Mouse (Mus musculus) lung, embryonic 14.5 days (tissue): ENCODE data around the gene Fam213b. TPM values are rescaled to one million over a fixed set of nuclear protein-coding genes. Genes with fewer than 3 reads are reported as not detected.

Experiments
- ATAC-seq: fragments of 200-750 bp; cut with Nextera tagmentation; 2 replicates; pipeline ENCODE4 v1.8.0; 2017; ENCODE audit warnings: mild to moderate bottlenecking, moderate TSS enrichment, moderate library complexity; ENCODE audit not compliant: insufficient read depth
- DNase-seq: peaks from one replicate; pipeline ENCODE4 v3.0.0-alpha.2; 2015
- H3K27ac ChIP-seq: fragments of 300-500 bp; sonication (generic); 2 replicates; pipeline ENCODE4 v1.5.1; 2014; ENCODE audit warnings: low read depth, mild to moderate bottlenecking, moderate library complexity
- H3K27me3 ChIP-seq: fragments of 300-500 bp; sonication (generic); 2 replicates; pipeline ENCODE4 v1.6.1; 2014; ENCODE audit warnings: low read length, control low read depth; ENCODE audit not compliant: insufficient read depth
- H3K36me3 ChIP-seq: fragments of 300-500 bp; sonication (generic); 2 replicates; pipeline ENCODE4 v1.6.1; 2014; ENCODE audit warnings: control low read depth; ENCODE audit not compliant: insufficient read depth
- H3K4me1 ChIP-seq: fragments of 300-500 bp; sonication (generic); 2 replicates; pipeline ENCODE4 v1.6.1; 2014; ENCODE audit warnings: antibody characterized with exemption, control low read depth; ENCODE audit not compliant: insufficient read depth
- H3K4me2 ChIP-seq: fragments of 300-500 bp; sonication (generic); 2 replicates; pipeline ENCODE4 v1.6.1; 2014; ENCODE audit warnings: mild to moderate bottlenecking
- H3K4me3 ChIP-seq: fragments of 300-500 bp; sonication (generic); 2 replicates; pipeline ENCODE4 v1.5.1; 2014; ENCODE audit warnings: low read depth, low read length
- H3K9ac ChIP-seq: fragments of 300-500 bp; sonication (generic); 2 replicates; pipeline ENCODE4 v1.6.1; 2014
- H3K9me3 ChIP-seq: fragments of 300-500 bp; sonication (generic); 2 replicates; pipeline ENCODE4 v1.6.1; 2016; ENCODE audit warnings: low read depth, low read length, control low read depth
- CTCF ChIP-seq: IDR thresholded peaks from 2 replicates; pipeline ENCODE4 v1.5.1; 2016; ENCODE audit warnings: antibody characterized with exemption, low read depth
- WGBS: fragments of 180-500 bp; shearing (Covaris S2); extraction: QIAGEN DNeasy Blood & Tissue Kit; methylation state at CpG from one replicate; pipeline ENCODE4 v1.1.7; 2014; 5-methylcytosine and 5-hydroxymethylcytosine counted together
- polyA plus RNA-seq: library from polyadenylated mRNA; unstranded; fragments of >200 nt; fragmentation: Nextera tagmentation; extraction: Ambion mirVana; gene quantifications from 2 replicates; pipeline ENCODE4 v1.2.1, GENCODE M21; 2014

The Fam213b gene
- polyA plus RNA-seq, 1 experiment from 2014 or later: 39.9 TPM

DNA sequence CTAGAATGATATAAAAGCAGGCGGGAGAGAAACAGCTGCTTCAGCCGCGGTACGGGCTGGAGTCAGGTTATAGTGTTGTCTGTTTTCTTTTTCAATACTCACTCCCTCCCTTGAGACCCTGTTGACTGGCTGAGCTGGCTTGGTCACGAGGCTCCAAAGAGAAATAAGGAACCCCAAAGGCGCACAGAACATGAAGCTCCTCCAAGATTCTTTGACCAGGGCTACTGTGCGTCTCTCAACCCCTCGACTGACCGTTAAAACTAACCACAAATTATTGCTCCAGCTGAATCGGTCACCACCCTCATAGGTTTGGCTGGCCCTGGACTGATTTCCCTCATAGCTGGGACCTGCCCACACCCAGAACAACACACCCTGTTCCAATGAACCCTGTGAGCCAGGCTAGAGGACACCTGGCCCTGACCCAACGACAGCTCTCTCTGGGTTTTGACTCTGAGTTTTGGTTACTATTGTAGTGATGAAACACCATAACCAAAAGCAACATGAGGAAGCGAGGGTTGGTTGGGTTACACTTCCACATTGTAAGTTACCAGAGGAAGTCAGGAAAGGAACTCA is 30.2 kb upstream of the Fam213b start:
- WGBS: 74% methylated on average over 12 of the region's 12 CpGs
- Histone ChIP-seq H3K27me3 (no peaks in the 10 kb centered on the region), H3K9me3 (no peaks in the 10 kb centered on the region), H3K9ac (no peak overlapping the region), H3K4me3 (no peak overlapping the region), H3K4me1 (peaks cover 5% of the 10 kb centered on the region), H3K36me3 (no peaks in the 10 kb centered on the region), H3K4me2 (peak overlapping the region; percentile 50; the same call in 1 of the 2 replicates), H3K27ac (0 out of 2 replicates have a peak overlapping the region, but pooled peaks have one; percentile 21)
- ATAC-seq: 0 out of 2 replicates have a peak, but pooled peaks have one; percentile 22
- no peak for DNase-seq
- TF ChIP-seq CTCF: no peak

DNA sequence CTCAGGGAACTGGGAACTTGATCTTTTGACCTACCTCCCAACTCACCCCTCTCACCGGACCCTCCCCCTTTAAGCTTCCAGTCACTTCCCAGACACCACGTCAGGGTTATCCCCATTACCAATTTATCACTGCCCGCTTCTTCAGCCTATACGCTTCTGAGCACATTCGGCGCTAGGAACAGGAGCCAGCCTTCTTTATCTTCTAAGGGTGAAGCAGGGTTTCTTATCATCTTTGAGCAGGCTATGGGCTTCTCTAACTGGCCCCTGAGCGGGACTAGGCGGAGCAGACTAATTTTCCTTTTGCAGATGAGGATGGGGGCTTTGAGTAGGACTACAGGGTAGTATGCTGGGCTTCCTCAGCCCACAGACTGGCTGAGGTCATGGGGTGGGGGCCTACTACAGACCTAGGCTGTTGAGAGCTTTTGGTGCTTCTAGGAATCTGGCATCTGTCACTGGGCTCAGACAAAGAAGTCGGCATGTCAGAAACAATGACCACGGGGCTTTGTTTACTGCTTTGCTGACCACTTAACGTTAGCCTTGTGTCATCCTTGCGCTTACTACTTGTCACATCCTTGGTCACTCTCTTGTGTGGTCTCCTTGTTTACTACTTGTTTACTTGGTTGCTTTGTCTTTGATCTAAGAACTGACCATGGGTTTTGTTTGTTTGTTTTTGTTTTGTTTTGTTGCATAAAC is 29.6 kb upstream of the Fam213b start, which contains the start of gene Tnfrsf14:
Gene Tnfrsf14 (minus strand): TSS at position 169 of the 693 bp plus-strand sequence.
- Histone ChIP-seq H3K4me3 (peak within 1 kb of the TSS; percentile 27), H3K27ac (peak within 1 kb of the TSS; percentile 63)
- no peak for DNase-seq

DNA sequence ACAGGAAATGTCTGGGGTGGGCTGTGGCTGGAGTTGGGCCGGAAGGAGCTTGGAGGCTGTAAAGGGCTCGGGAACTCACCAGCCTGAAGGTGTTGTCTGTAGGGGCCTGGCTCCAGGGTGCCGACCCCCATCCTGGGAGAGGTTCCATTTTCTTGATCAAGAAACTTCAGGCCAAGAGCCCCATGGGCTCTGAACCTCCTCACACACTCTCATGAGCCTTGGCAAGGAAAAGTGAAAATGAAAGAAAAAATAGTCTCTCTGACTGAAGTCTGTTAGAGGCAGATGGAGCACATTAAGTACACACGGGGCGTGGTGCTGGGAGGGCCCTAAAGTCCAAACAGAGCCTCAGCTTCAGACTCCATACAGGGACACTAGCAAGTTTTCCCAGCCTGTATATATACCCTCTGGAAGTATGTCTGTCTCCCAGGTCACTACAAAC is 29.0 kb upstream of the Fam213b start:
- peak; percentile 64 for DNase-seq
- peaks cover 5% of the 10 kb centered on the region for H3K4me1 ChIP-seq
- no peaks in the 10 kb centered on the region for H3K36me3 ChIP-seq
- no peak for TF ChIP-seq CTCF
- H3K4me3 ChIP-seq: peak overlapping the region; percentile 27
- 16% methylated on average over 5 of the region's 5 CpGs for WGBS
- H3K4me2 ChIP-seq: peak overlapping the region; percentile 50
- ATAC-seq: peak; percentile 68
- no peaks in the 10 kb centered on the region for H3K9me3 ChIP-seq
- H3K27ac ChIP-seq: peak overlapping the region; percentile 21
- peak overlapping the region; percentile 47 for H3K9ac ChIP-seq
- H3K27me3 ChIP-seq: no peaks in the 10 kb centered on the region

More for the DNA sequence above, 29.6 kb upstream of the Fam213b start, which contains the start of gene Tnfrsf14:
- no peaks in the 10 kb centered on the region for H3K9me3 ChIP-seq
- no peak for TF ChIP-seq CTCF
- ATAC-seq: peak; percentile 60; the same call in 1 of the 2 replicates
- peaks cover 5% of the 10 kb centered on the region for H3K4me1 ChIP-seq
- no peaks in the 10 kb centered on the region for H3K27me3 ChIP-seq
- peak within 1 kb of the TSS; percentile 50 for H3K4me2 ChIP-seq
- H3K36me3 ChIP-seq: no peaks in the 10 kb centered on the region
- H3K9ac ChIP-seq: peak within 1 kb of the TSS; percentile 47
- 23% methylated on average over 12 of the region's 12 CpGs for WGBS

DNA sequence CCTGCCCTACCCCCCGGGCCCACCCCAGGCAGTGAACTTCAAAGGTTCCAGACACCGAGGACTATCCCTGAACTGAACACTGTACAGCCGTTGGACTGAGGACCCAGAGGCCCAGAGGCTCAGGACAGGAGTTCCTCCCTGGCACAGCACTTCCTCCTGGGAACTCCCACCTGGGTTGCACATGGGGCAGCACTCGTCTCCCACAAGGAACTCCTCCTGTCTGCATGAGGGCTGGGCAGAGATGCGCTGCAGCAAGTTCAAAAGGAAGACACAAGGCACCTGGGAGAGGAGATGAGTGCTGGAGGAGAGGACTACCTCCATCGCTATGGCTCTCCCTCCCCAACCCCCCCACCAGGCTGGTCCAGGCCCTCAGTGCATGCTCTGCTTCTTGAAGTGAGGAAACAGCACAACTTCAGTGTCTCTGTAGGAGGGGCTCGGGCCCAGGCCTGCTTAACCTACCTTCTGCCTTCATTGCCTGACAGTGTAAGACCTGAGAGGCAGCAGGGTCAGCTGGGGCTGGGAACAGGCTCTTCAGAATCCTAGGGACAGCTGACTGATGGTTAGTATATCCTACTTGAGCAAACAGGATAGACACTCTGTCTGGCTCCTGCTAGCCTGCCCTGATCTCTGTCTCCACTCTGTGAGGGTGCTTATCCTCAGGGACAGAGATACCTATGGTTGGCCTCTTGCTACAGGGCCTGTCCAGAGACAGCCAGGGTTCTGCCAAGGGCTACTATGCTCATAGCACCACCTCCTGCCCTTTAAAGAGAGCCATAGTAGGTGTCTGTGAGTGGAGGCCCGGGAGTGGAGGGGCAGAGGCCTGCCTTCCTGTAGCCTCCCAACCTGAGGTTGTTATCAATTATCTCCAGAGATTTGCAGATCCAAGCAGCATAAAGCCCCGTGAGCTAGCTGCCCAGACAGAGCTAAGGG is 28.3 kb upstream of the Fam213b start:
- Histone ChIP-seq H3K9me3 (no peaks in the 10 kb centered on the region), H3K9ac (peak overlapping the region; percentile 47), H3K4me1 (peaks cover 5% of the 10 kb centered on the region), H3K4me3 (peak overlapping the region; percentile 27), H3K27ac (peak overlapping the region; percentile 63), H3K36me3 (no peaks in the 10 kb centered on the region), H3K27me3 (no peaks in the 10 kb centered on the region), H3K4me2 (peak overlapping the region; percentile 50)
- ATAC-seq (peak; percentile 52), DNase-seq (no peak)
- WGBS: 49% methylated on average over 9 of the region's 9 CpGs
- TF ChIP-seq CTCF: no peak

DNA sequence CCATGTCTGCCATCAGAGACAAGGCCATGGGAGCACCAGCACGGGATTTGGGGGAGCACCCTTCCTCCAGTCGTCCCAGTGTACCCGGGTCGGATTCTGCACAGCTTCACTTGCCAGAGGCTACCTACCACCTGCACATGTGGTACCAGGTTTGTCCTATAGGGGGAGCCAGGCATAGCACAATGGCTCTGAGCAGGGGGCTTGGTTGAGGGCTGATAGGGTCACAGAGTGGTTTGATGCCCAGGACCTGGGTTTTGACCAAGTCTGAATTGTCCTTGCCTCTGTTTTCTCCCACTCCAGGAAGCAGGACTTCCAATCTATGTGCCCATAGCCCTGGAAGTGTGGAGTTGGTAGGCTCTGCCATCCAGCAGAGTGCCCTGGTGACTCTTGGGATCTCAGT is 26.5 kb upstream of the Fam213b start:
- Histone ChIP-seq H3K4me3 (no peak overlapping the region), H3K4me1 (peaks cover 5% of the 10 kb centered on the region), H3K27me3 (no peaks in the 10 kb centered on the region), H3K9ac (no peak overlapping the region), H3K27ac (no peak overlapping the region), H3K4me2 (no peak overlapping the region; the same call in 1 of the 2 replicates), H3K9me3 (no peaks in the 10 kb centered on the region), H3K36me3 (no peaks in the 10 kb centered on the region)
- 44% methylated on average over 4 of the region's 4 CpGs for WGBS
- DNase-seq: no peak
- peak; percentile 55 for TF ChIP-seq CTCF
- ATAC-seq: no peak

DNA sequence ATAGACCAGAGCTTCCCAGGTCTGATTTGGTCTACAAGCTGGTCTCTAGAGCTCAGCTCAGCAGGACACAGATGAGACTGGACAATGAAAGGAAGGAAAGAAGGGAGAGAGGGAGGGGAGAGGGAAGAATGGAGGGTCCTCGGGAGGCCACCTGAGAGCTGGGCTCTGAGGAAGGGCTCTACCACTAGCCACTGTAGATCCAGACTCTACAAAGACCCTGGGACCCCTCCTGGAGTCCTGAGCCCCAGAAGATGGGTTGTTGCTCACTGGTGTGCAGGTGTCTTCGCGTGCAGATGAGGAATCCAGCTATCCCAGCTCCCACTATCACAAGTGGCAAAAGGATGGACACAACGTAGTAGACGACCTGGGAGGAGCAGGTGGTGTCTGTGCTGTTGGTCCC is 24.0 kb upstream of the Fam213b start:
- Histone ChIP-seq H3K4me3 (no peak overlapping the region), H3K27me3 (no peaks in the 10 kb centered on the region), H3K9me3 (no peaks in the 10 kb centered on the region), H3K4me2 (no peak overlapping the region), H3K9ac (no peak overlapping the region), H3K36me3 (no peaks in the 10 kb centered on the region), H3K4me1 (peaks cover under 1% of the 10 kb centered on the region; the same call in 1 of the 2 replicates), H3K27ac (no peak overlapping the region)
- 73% methylated on average over 5 of the region's 5 CpGs for WGBS
- no peak for TF ChIP-seq CTCF
- DNase-seq: no peak
- ATAC-seq: no peak
